Mouse (Mus musculus): ENCODE data around the gene Fam104a. TPM values are rescaled to one million over a fixed set of nuclear protein-coding genes. Genes with fewer than 3 reads are reported as not detected.

Fam104a gene
- polyA plus RNA-seq (2012; rRNA removed), result 21.2 and 31.7 TPM in 2 replicates

GRCm38 (mm10) chr11:113683957-113684706, at the start of gene Fam104a, which contains the start of gene D11Wsu47e:
Gene Fam104a, minus strand, starts transcription at chr11:113684155.
Gene D11Wsu47e, plus strand, starts transcription at chr11:113684412.
- Histone ChIP-seq H3K4me3 (replicated peaks; ENCODE audit: extremely low read depth, low read depth, low read length) (peak within 1 kb of the TSS; percentile 100), H3K4me1 (ENCODE audit: control insufficient read depth, insufficient read depth, low read length) (peaks cover 8% of the 10 kb centered on the region)
- peak; percentile 93 for DNase-seq
- under 1% methylated on average over 70 of the region's 73 CpGs for WGBS
- TF ChIP-seq POLR2A (IDR thresholded peaks at IDR 0.05; ENCODE audit: borderline replicate concordance, extremely low read depth, low read depth, low read length) (peak; percentile 71; the same call in 1 of the 2 replicates), CTCF (IDR thresholded peaks at IDR 0.05; ENCODE audit: insufficient read depth, low read length) (no peak)

DNA sequence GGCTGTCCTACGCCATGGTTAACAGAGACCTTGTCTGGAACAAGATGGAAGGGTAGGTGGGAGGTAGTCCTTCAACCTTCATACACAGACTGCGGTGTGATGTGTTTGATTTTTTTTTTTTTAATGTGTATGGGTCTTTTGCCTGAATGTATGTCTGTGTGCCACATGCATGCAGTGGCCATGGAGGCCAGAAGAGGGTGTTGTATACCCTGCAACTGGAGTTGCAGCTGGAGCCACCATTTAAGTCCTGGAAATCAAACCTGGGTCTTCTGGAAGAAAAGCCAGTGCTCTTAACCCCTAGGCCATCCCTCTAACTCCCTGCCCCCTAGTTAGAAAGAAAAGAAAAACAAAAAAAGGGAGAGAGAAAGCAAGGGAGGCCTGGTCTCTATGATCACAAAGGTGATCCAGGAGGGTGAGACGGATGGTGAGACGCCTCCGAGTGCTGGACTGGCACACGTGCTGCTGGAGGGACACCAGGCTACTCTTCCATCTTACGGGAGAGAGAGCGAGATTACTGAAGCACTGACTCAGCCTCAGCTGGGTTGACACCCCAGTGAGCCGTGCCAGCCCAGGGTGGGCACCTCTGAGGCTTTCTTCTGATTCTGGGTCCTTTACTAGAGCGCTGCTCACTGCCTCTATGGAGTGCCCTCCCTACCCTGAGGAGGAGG, 48.1 kb upstream of the Fam104a start:
- 74% methylated on average over 10 of the region's 10 CpGs for WGBS
- H3K4me1 ChIP-seq (ENCODE audit: control insufficient read depth, insufficient read depth, low read length), result peaks cover 61% of the 10 kb centered on the region
- no peak overlapping the region for H3K4me3 ChIP-seq (replicated peaks; ENCODE audit: extremely low read depth, low read depth, low read length)
- no peak for DNase-seq
- TF ChIP-seq CTCF (IDR thresholded peaks at IDR 0.05; ENCODE audit: insufficient read depth, low read length) (0 out of 2 replicates have a peak, but pooled peaks have one; percentile 13), POLR2A (IDR thresholded peaks at IDR 0.05; ENCODE audit: borderline replicate concordance, extremely low read depth, low read depth, low read length) (no peak)

DNA sequence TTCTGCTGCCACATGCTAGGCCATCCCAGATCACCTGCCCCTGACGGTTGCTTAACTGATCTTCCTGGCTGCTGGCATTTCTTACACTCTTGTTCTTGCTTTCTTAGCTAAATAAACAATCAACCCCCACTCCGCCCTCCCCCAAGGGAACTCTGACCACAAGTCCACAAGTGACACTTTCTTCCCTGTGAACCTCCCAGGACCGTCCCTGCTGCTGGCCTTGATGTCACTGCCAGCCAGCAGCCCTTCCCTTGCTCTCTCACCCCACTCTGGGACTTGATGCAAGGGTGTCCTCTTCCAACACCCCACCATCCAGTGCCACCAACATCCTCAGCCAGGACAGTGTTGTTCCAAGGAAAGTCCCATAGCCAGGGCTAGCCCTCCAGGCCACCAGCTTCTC, 46.9 kb upstream of the Fam104a start:
- no peak for TF ChIP-seq POLR2A (IDR thresholded peaks at IDR 0.05; ENCODE audit: borderline replicate concordance, extremely low read depth, low read depth, low read length)
- H3K4me3 ChIP-seq (replicated peaks; ENCODE audit: extremely low read depth, low read depth, low read length), result no peak overlapping the region
- WGBS, result 20% methylated on average over 3 of the region's 3 CpGs
- H3K4me1 ChIP-seq (ENCODE audit: control insufficient read depth, insufficient read depth, low read length), result peaks cover 57% of the 10 kb centered on the region
- no peak for DNase-seq

DNA sequence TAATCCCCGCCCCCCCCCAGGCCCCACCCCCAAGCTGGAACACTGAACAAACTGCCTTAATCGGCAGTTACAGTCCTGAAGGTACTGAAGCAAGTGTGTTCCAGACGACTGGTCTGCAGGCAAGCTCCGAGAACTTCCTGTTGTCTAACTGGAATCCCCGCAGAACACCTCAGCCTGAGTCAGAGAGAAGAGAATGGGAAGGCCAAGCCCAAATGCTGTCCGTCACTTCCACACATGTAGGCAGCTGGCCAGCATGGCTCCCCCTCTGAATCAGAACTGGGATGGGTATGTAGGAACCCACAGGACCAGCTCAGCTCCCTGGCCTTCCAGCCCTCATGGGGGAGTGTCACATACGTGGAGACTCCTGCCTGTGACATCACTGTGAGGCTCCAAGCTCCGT, 46.0 kb upstream of the Fam104a start:
- H3K4me3 ChIP-seq (replicated peaks; ENCODE audit: extremely low read depth, low read depth, low read length), result no peak overlapping the region
- 25% methylated on average over 8 of the region's 8 CpGs for WGBS
- no peak for DNase-seq
- H3K4me1 ChIP-seq (ENCODE audit: control insufficient read depth, insufficient read depth, low read length), result peaks cover 55% of the 10 kb centered on the region
- TF ChIP-seq CTCF (IDR thresholded peaks at IDR 0.05; ENCODE audit: insufficient read depth, low read length) (no peak), POLR2A (IDR thresholded peaks at IDR 0.05; ENCODE audit: borderline replicate concordance, extremely low read depth, low read depth, low read length) (0 out of 2 replicates have a peak, but pooled peaks have one; percentile 12)

- no peak for TF ChIP-seq POLR2A (IDR thresholded peaks at IDR 0.05; ENCODE audit: borderline replicate concordance, extremely low read depth, low read depth, low read length)
- TF ChIP-seq CTCF (IDR thresholded peaks at IDR 0.05; ENCODE audit: insufficient read depth, low read length), result no peak
- WGBS, result 84% methylated on average over 21 of the region's 21 CpGs
- Histone ChIP-seq H3K4me3 (replicated peaks; ENCODE audit: extremely low read depth, low read depth, low read length) (no peak overlapping the region), H3K4me1 (ENCODE audit: control insufficient read depth, insufficient read depth, low read length) (peaks cover 48% of the 10 kb centered on the region)
- no peak for DNase-seq
These were observed 45.3 kb upstream of the Fam104a start for GRCm38 (mm10) chr11:113729239-113729638.

- WGBS, result 68% methylated on average over 6 of the region's 6 CpGs
- no peak overlapping the region for H3K4me3 ChIP-seq (replicated peaks; ENCODE audit: extremely low read depth, low read depth, low read length)
- H3K4me1 ChIP-seq (ENCODE audit: control insufficient read depth, insufficient read depth, low read length), result peaks cover 36% of the 10 kb centered on the region
- no peak for DNase-seq
- no peak for TF ChIP-seq CTCF (IDR thresholded peaks at IDR 0.05; ENCODE audit: insufficient read depth, low read length)
- TF ChIP-seq POLR2A (IDR thresholded peaks at IDR 0.05; ENCODE audit: borderline replicate concordance, extremely low read depth, low read depth, low read length), result no peak
These were observed 44.0 kb upstream of the Fam104a start for GRCm38 (mm10) chr11:113727992-113728391.

GRCm38 (mm10) chr11:113726994-113727888, 43.3 kb upstream of the Fam104a start:
- Histone ChIP-seq H3K4me1 (ENCODE audit: control insufficient read depth, insufficient read depth, low read length) (peaks cover 31% of the 10 kb centered on the region), H3K4me3 (replicated peaks; ENCODE audit: extremely low read depth, low read depth, low read length) (no peak overlapping the region)
- no peak for DNase-seq
- no peak for TF ChIP-seq POLR2A (IDR thresholded peaks at IDR 0.05; ENCODE audit: borderline replicate concordance, extremely low read depth, low read depth, low read length)
- TF ChIP-seq CTCF (IDR thresholded peaks at IDR 0.05; ENCODE audit: insufficient read depth, low read length), result no peak
- WGBS, result 67% methylated on average over 14 of the region's 14 CpGs

DNA sequence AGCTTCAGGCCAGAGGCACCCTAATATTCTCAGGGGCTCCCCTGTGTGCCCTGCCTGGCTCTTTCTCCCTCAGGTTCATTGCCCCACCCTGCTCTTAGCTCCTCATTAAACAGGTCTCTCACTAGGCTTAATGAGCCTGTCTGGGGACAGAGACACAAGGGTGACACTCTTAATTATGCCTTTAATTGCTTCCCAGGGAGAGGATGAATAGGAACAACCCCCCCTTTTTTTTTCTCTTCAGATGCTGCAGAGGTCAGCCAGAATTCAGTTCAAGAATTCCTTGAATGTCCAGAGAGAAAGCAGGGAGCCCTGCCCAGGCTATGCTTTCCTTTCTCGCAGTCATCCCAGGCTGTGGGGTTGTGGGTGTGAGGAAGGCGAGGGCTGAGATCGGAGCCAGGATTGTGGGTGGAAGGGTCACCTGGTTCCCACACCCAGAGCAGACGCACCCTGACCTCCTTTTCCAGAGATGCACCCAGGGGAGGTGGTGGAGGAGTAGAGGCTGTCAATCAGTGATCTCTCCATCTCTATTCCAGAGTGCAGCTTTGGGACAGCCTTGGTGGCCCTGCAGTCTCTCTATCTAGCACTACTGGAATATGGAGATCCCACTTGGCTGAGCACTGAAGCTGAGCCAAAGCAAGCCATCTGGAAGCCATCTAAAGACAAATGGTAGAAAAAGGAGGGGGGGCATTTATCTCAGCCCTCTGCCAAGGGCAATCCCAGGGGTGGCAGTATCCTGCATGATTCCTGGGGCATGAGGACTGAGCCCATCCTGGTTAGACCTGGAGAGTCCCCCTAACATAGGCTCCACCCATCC, 41.5 kb upstream of the Fam104a start:
- Histone ChIP-seq H3K4me1 (ENCODE audit: control insufficient read depth, insufficient read depth, low read length) (peaks cover 20% of the 10 kb centered on the region), H3K4me3 (replicated peaks; ENCODE audit: extremely low read depth, low read depth, low read length) (no peak overlapping the region)
- no peak for TF ChIP-seq CTCF (IDR thresholded peaks at IDR 0.05; ENCODE audit: insufficient read depth, low read length)
- no peak for TF ChIP-seq POLR2A (IDR thresholded peaks at IDR 0.05; ENCODE audit: borderline replicate concordance, extremely low read depth, low read depth, low read length)
- 79% methylated on average over 4 of the region's 4 CpGs for WGBS
- no peak for DNase-seq
